8 mouse cellular contexts compared by ENCODE assay signal in genomic region chr11:99040346-99040974, GRCm38 (mm10). TPM values are rescaled to one million over a fixed set of nuclear protein-coding genes. Genes with fewer than 3 reads are reported as not detected.
DNase-seq lines count a peak whose midpoint lies in the region; ATAC-seq and TF ChIP-seq lines count a peak whose summit lies in the region.

No protein-coding gene starts in this region.

- H3K36me3 ChIP-seq in forebrain, embryonic 15.5 days = no peaks in the 10 kb centered on the region
- H3K36me3 ChIP-seq in intestine, postnatal 0 days (ENCODE audit: control insufficient read depth, insufficient read depth) = no peaks in the 10 kb centered on the region

- intact Hi-C loops in left cerebral cortex, adult 2 months (cut with DNase I) = loop anchor here (1.0 to 2.0 kb wide), 2 partner anchors 26 to 84 kb away; no protein-coding TSS in a partner anchor
- intact Hi-C loops in left cerebral cortex, postnatal 36 days (cut with DNase I) = loop anchor here (2.0 kb wide), 1 partner anchor 82 kb away; no protein-coding TSS in a partner anchor

- peak overlapping the region; percentile 67 for H3K4me3 ChIP-seq in left cerebral cortex, adult 2 months
- peak overlapping the region; percentile 83 for H3K4me3 ChIP-seq in forebrain, embryonic 15.5 days
- peak overlapping the region; percentile 47 for H3K4me3 ChIP-seq in intestine, postnatal 0 days (ENCODE audit: low read depth, low read length)
- H3K4me3 ChIP-seq in lung, adult 2 months (replicated peaks; ENCODE audit: extremely low read depth, low read depth, low read length) = peak overlapping the region; percentile 59

- POLR2A ChIA-PET in Patski (lab: Charles Lee) = no interaction called here

- DNase-seq in left cerebral cortex, adult 2 months (ENCODE audit: extremely low spot score in 1 of 2, low spot score in 2 of 2) = no peak
- no peak for DNase-seq in left cerebral cortex, postnatal 36 days (ENCODE audit: low spot score in 2 of 2)
- DNase-seq in Patski (ENCODE audit: low read depth, low spot score) = no peak
- no peak for DNase-seq in lung, adult 2 months
- DNase-seq in retina, postnatal 1 day = peak; percentile 85

- H3K9me3 ChIP-seq in forebrain, embryonic 15.5 days = no peaks in the 10 kb centered on the region
- H3K9me3 ChIP-seq in intestine, postnatal 0 days (ENCODE audit: control insufficient read depth) = no peaks in the 10 kb centered on the region

- in situ Hi-C loops in Patski (cut with MboI; ENCODE audit: low pct_unique_long_range_greater_than_20kb) = no loop called here

- H3K9ac ChIP-seq in forebrain, embryonic 15.5 days (replicated peaks) = peak overlapping the region; percentile 90
- peak overlapping the region; percentile 56 for H3K9ac ChIP-seq in intestine, postnatal 0 days (ENCODE audit: low read depth, low read length)

- TF ChIP-seq CTCF in left cerebral cortex, adult 2 months (IDR thresholded peaks at IDR 0.05) = peak; percentile 56
- peak; percentile 53 for TF ChIP-seq CTCF in Patski (IDR thresholded peaks at IDR 0.05)
- peak; percentile 81 for TF ChIP-seq CTCF in intestine, postnatal 0 days (IDR thresholded peaks at IDR 0.05; ENCODE audit: low read depth)
- TF ChIP-seq CTCF in lung, adult 2 months (IDR thresholded peaks at IDR 0.05; ENCODE audit: insufficient read depth, low read length) = peak; percentile 19; the same call in 1 of the 2 replicates

- H3K27ac ChIP-seq in left cerebral cortex, adult 2 months = peak overlapping the region; percentile 90
- H3K27ac ChIP-seq in forebrain, embryonic 15.5 days (replicated peaks) = peak overlapping the region; percentile 93
- H3K27ac ChIP-seq in intestine, postnatal 0 days (ENCODE audit: low read depth, low read length) = peak overlapping the region; percentile 77

- no peaks in the 10 kb centered on the region for H3K27me3 ChIP-seq in Patski
- no peaks in the 10 kb centered on the region for H3K27me3 ChIP-seq in forebrain, embryonic 15.5 days
- H3K27me3 ChIP-seq in intestine, postnatal 0 days (replicated peaks; ENCODE audit: control insufficient read depth, insufficient read depth, low read length) = 0 out of 2 replicates have a peak, but pooled peaks cover 3% of the 10 kb centered on the region

- H3K4me2 ChIP-seq in forebrain, embryonic 15.5 days (replicated peaks) = peak overlapping the region; percentile 99
- H3K4me2 ChIP-seq in intestine, postnatal 0 days (replicated peaks; ENCODE audit: low read depth) = peak overlapping the region; percentile 92

- no peak for ATAC-seq in Patski
- peak; percentile 33 for ATAC-seq in forebrain, embryonic 15.5 days (replicated peaks)
- ATAC-seq in intestine, postnatal 0 days = peak; percentile 10; the same call in 1 of the 2 replicates
- ATAC-seq in activated CD4-positive, CD25-positive, alpha-beta regulatory T cell, adult 4 months = no peak

- under 1% methylated on average over 17 of the region's 17 CpGs for WGBS in forebrain, embryonic 15.5 days
- WGBS in intestine, postnatal 0 days = 2% methylated on average over 17 of the region's 17 CpGs
- WGBS in lung, adult 2 months = 4% methylated on average over 17 of the region's 17 CpGs

- no peak for TF ChIP-seq POLR2A in lung, adult 2 months (IDR thresholded peaks at IDR 0.05; ENCODE audit: borderline replicate concordance, extremely low read depth, low read depth, low read length)

- CTCF ChIA-PET in Patski (lab: Charles Lee) = interaction anchor here (1.2 kb wide), 1 partner anchor 104 kb away, joined by 3 read pairs; no protein-coding TSS in a partner anchor

- H3K4me1 ChIP-seq in forebrain, embryonic 15.5 days = peaks cover 23% of the 10 kb centered on the region
- H3K4me1 ChIP-seq in intestine, postnatal 0 days (replicated peaks; ENCODE audit: control insufficient read depth, insufficient read depth, low read length) = 0 out of 2 replicates have a peak, but pooled peaks cover 14% of the 10 kb centered on the region
- H3K4me1 ChIP-seq in lung, adult 2 months (ENCODE audit: control insufficient read depth, insufficient read depth, low read length) = peaks cover 11% of the 10 kb centered on the region

RNA-seq across cellular contexts. Expression of gene Igfbp4, which starts 0.6 kb away (rescaled TPM):
- 10 to 100 TPM; 82.8 to 88.7 TPM for total RNA-seq in left cerebral cortex, adult 2 months (2021)
- 10 to 100 TPM; 72.0 to 90.9 TPM for total RNA-seq in left cerebral cortex, postnatal 36 days (2021)
- 3.0 TPM for polyA plus RNA-seq in Patski (2021)
- polyA plus RNA-seq in forebrain, embryonic 15.5 days (2015; fragmentation: Nextera tagmentation; extraction: Ambion mirVana) = 138 and 142 TPM in 2 replicates
- polyA plus RNA-seq in intestine, postnatal 0 days (2015; fragmentation: Nextera tagmentation; extraction: Ambion mirVana) = 174 and 176 TPM in 2 replicates
- 459 and 481 TPM in 2 replicates for polyA plus RNA-seq in lung, adult 2 months (2012; rRNA removed)
- polyA plus RNA-seq in activated CD4-positive, CD25-positive, alpha-beta regulatory T cell, adult 4 months (2017; shearing (Covaris generic)) = 10 to 100 TPM; 33.7 to 43.6 TPM

RNA-seq across cellular contexts. Expression of gene Top2a, which starts 16.5 kb away (rescaled TPM):
- total RNA-seq in left cerebral cortex, adult 2 months (2021) = 1 to 10 TPM in 1 of 2 experiments, under 1 TPM in 1; 0.66 to 1.0 TPM
- 1 to 10 TPM in 1 of 2 experiments, under 1 TPM in 1; 0.66 to 1.8 TPM for total RNA-seq in left cerebral cortex, postnatal 36 days (2021)
- 139 TPM for polyA plus RNA-seq in Patski (2021)
- 126 and 141 TPM in 2 replicates for polyA plus RNA-seq in forebrain, embryonic 15.5 days (2015; fragmentation: Nextera tagmentation; extraction: Ambion mirVana)
- polyA plus RNA-seq in intestine, postnatal 0 days (2015; fragmentation: Nextera tagmentation; extraction: Ambion mirVana) = 40.9 and 41.8 TPM in 2 replicates
- 0.58 and 1.4 TPM in 2 replicates for polyA plus RNA-seq in lung, adult 2 months (2012; rRNA removed)
- polyA plus RNA-seq in activated CD4-positive, CD25-positive, alpha-beta regulatory T cell, adult 4 months (2017; shearing (Covaris generic)) = 100 to 1,000 TPM; 118 to 121 TPM

RNA-seq across cellular contexts. Expression of gene Tns4, which starts 48.6 kb away (rescaled TPM):
- 1 to 10 TPM in 1 of 2 experiments, under 1 TPM in 1; 0.19 to 1.1 TPM for total RNA-seq in left cerebral cortex, adult 2 months (2021)
- under 1 TPM; 0.45 to 0.54 TPM for total RNA-seq in left cerebral cortex, postnatal 36 days (2021)
- not detected for polyA plus RNA-seq in Patski (2021)
- polyA plus RNA-seq in forebrain, embryonic 15.5 days (2015; fragmentation: Nextera tagmentation; extraction: Ambion mirVana) = 0.09 TPM in 1 of 2 replicates, not detected in the other
- 0.39 and 0.53 TPM in 2 replicates for polyA plus RNA-seq in intestine, postnatal 0 days (2015; fragmentation: Nextera tagmentation; extraction: Ambion mirVana)
- polyA plus RNA-seq in lung, adult 2 months (2012; rRNA removed) = 2.9 and 4.9 TPM in 2 replicates
- polyA plus RNA-seq in activated CD4-positive, CD25-positive, alpha-beta regulatory T cell, adult 4 months (2017; shearing (Covaris generic)) = not detected

RNA-seq across cellular contexts. Expression of gene Gjd3, which starts 57.6 kb away (rescaled TPM):
- 1 to 10 TPM; 1.4 to 3.2 TPM for total RNA-seq in left cerebral cortex, adult 2 months (2021)
- 1 to 10 TPM; 2.0 TPM for total RNA-seq in left cerebral cortex, postnatal 36 days (2021)
- polyA plus RNA-seq in Patski (2021) = 0.19 TPM
- 0.62 and 0.84 TPM in 2 replicates for polyA plus RNA-seq in forebrain, embryonic 15.5 days (2015; fragmentation: Nextera tagmentation; extraction: Ambion mirVana)
- polyA plus RNA-seq in intestine, postnatal 0 days (2015; fragmentation: Nextera tagmentation; extraction: Ambion mirVana) = 0.61 and 0.80 TPM in 2 replicates
- polyA plus RNA-seq in lung, adult 2 months (2012; rRNA removed) = 0.29 and 0.40 TPM in 2 replicates
- polyA plus RNA-seq in activated CD4-positive, CD25-positive, alpha-beta regulatory T cell, adult 4 months (2017; shearing (Covaris generic)) = under 1 TPM in 1 of 2 experiments, not detected in 1; 0.41 TPM

Comparison
In these comparisons a context has a peak if more than half of its experiments do, and no peak if none do; other contexts are left out.
1. CTCF ChIP-seq: peak in every context shown above with its lines; median percentile 81 in intestine, postnatal 0 days; 56 in left cerebral cortex, adult 2 months; 53 in Patski; 19 in lung, adult 2 months.
2. ATAC-seq: peak in forebrain, embryonic 15.5 days (single experiment) and intestine, postnatal 0 days (single experiment); none in Patski (single experiment) and activated CD4-positive, CD25-positive, alpha-beta regulatory T cell, adult 4 months (single experiment).
3. RNA of gene Top2a, which starts 16.5 kb away (polyA plus RNA-seq): 139 TPM in Patski (single experiment), 126 to 141 TPM in forebrain, embryonic 15.5 days, 118 to 121 TPM in activated CD4-positive, CD25-positive, alpha-beta regulatory T cell, adult 4 months and 40.9 to 41.8 TPM in intestine, postnatal 0 days; 0.58 to 1.4 TPM in lung, adult 2 months; every median in the first group is over 10 times any median in the second.
4. Peak in every context shown above with its lines, with median percentiles within 50 percentile points of each other: H3K27ac ChIP-seq and H3K4me3 ChIP-seq.